Mouse (Mus musculus) G1E (cell line): ENCODE data around the gene Zfp82.

Experiments
- CTCF ChIP-seq: IDR thresholded peaks from 2 replicates; pipeline ENCODE4 v1.5.1; 2012; ENCODE audit warnings: low read depth, low read length, inconsistent platforms, mixed read lengths
- GATA1 ChIP-seq: IDR thresholded peaks from 2 replicates; pipeline ENCODE4 v1.6.1; 2012; ENCODE audit warnings: borderline replicate concordance, low read length, inconsistent platforms, mixed read lengths
- POLR2AphosphoS5 ChIP-seq: IDR thresholded peaks from 2 replicates; pipeline ENCODE4 v1.6.1; 2012; ENCODE audit warnings: low read depth, low read length, inconsistent platforms; ENCODE audit not compliant: insufficient replicate concordance
- TAL1 ChIP-seq: conservative IDR thresholded peaks from 2 replicates; pipeline ENCODE4 v1.6.1; 2012; ENCODE audit warnings: low read depth, low read length, inconsistent platforms, mixed read lengths

DNA sequence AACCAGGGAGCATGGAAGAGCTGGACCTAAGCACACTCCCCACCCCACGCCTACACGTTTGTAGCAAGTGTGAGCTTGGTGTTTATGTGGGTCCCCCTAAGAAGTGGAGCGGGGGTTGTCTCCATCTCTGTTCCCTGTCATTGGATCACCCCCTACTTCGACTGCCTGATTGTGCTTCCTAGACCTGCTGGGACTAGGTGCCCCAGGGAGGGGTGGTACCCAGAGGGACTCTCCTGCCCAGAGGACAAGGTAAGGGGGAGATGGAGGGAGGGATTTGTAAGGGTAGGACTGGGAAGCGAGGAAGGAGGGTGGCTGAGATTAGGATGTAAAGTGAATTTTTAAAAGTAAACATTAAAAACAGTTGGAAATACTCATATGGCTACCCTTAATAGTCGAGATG lies 16.7 kb upstream of the Zfp82 start:
- no peak for TF ChIP-seq TAL1
- no peak for TF ChIP-seq CTCF
- TF ChIP-seq POLR2AphosphoS5 = no peak
- TF ChIP-seq GATA1 = no peak
